Mouse (Mus musculus) liver, postnatal 0 days (tissue): ENCODE measurements around the gene Tmx4.

Source experiments
- CTCF ChIP-seq: sonication (generic); IDR thresholded peaks from 2 replicates; pipeline ENCODE4 v1.5.1; 2016; ENCODE audit warnings: antibody characterized with exemption, low read depth
- EP300 ChIP-seq: IDR thresholded peaks from 2 replicates; pipeline ENCODE4 v1.6.1; 2016; ENCODE audit warnings: antibody characterized with exemption, low read depth, mild to moderate bottlenecking

GRCm38 (mm10) chr2:134682326-134682725 is 38.4 kb upstream of the Tmx4 start:
- TF ChIP-seq CTCF (no peak), EP300 (no peak)
